Mouse (Mus musculus): Measurements from ENCODE around the gene 1700001C02Rik.

DNA sequence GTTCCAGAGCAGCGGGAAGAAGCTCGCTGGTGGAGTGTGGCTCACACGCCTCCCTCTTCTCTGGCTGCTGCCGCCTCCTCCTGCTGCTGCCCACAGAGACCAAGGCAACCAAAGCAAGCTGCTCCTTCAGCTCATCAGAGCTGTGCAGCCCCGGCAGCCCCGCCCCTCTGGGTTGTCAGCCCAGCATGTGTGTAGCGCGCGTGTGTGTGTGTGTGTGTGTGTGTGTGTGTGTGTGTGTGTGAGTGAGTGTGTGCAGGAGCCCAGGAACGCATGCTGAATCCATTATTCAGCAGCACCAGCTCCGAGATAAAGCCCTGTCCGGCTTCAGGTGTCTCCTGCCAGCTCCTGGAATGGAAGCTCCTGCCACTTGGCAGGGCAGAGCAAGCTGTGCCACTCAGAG lies 4.0 kb upstream of the 1700001C02Rik start, which contains the start of gene Otof:
- TF ChIP-seq EP300 (IDR thresholded peaks at IDR 0.05; ENCODE audit: low read depth) (no peak), CTCF (IDR thresholded peaks at IDR 0.05; ENCODE audit: low read depth) (no peak)
